Mouse (Mus musculus): ENCODE measurements around the gene Etv3. TPM values are rescaled to one million over a fixed set of nuclear protein-coding genes. Genes with fewer than 3 reads are reported as not detected.

Gene Etv3
- polyA plus RNA-seq, 1 experiment from 2014 or later: 12.5 TPM

- no peak for ATAC-seq
- no peaks in the 10 kb centered on the region for H3K9me3 ChIP-seq (ENCODE audit: control insufficient read depth, low read length)
- 44% methylated on average over 8 of the region's 8 CpGs for whole genome bisulfite sequencing
- no peaks in the 10 kb centered on the region for H3K4me1 ChIP-seq (ENCODE audit: control insufficient read depth, insufficient read depth, low read length)
- H3K27ac ChIP-seq (ENCODE audit: low read length): no peak overlapping the region
- no peak overlapping the region for H3K9ac ChIP-seq (ENCODE audit: low read depth, low read length)
- no peak overlapping the region for H3K4me2 ChIP-seq (ENCODE audit: low read depth, low read length)
- no peaks in the 10 kb centered on the region for H3K27me3 ChIP-seq (replicated peaks; ENCODE audit: control insufficient read depth, insufficient read depth, low read length)
- H3K36me3 ChIP-seq (ENCODE audit: control insufficient read depth, insufficient read depth, low read length): no peaks in the 10 kb centered on the region
- H3K4me3 ChIP-seq (ENCODE audit: low read length): no peak overlapping the region
Observed at GRCm38 (mm10) chr3:87501151-87501550, 24.1 kb upstream of the Etv3 start.

- H3K27ac ChIP-seq (ENCODE audit: low read length): no peak overlapping the region
- WGBS: 87% methylated on average over 6 of the region's 6 CpGs
- no peak overlapping the region for H3K9ac ChIP-seq (ENCODE audit: low read depth, low read length)
- H3K9me3 ChIP-seq (ENCODE audit: control insufficient read depth, low read length): no peaks in the 10 kb centered on the region
- no peaks in the 10 kb centered on the region for H3K27me3 ChIP-seq (replicated peaks; ENCODE audit: control insufficient read depth, insufficient read depth, low read length)
- no peak overlapping the region for H3K4me2 ChIP-seq (ENCODE audit: low read depth, low read length)
- no peaks in the 10 kb centered on the region for H3K36me3 ChIP-seq (ENCODE audit: control insufficient read depth, insufficient read depth, low read length)
- H3K4me1 ChIP-seq (ENCODE audit: control insufficient read depth, insufficient read depth, low read length): no peaks in the 10 kb centered on the region
- no peak overlapping the region for H3K4me3 ChIP-seq (ENCODE audit: low read length)
- ATAC-seq: no peak
Observed at GRCm38 (mm10) chr3:87502771-87503170, 22.4 kb upstream of the Etv3 start.

GRCm38 (mm10) chr3:87504330-87504729 lies 20.9 kb upstream of the Etv3 start:
- no peak for ATAC-seq
- WGBS: 26% methylated on average over 7 of the region's 7 CpGs

GRCm38 (mm10) chr3:87504749-87505425 lies 20.3 kb upstream of the Etv3 start:
- H3K4me1 ChIP-seq (ENCODE audit: control insufficient read depth, insufficient read depth, low read length): peaks cover 16% of the 10 kb centered on the region
- no peaks in the 10 kb centered on the region for H3K27me3 ChIP-seq (replicated peaks; ENCODE audit: control insufficient read depth, insufficient read depth, low read length)
- no peak for ATAC-seq
- H3K9ac ChIP-seq (ENCODE audit: low read depth, low read length): no peak overlapping the region
- no peaks in the 10 kb centered on the region for H3K36me3 ChIP-seq (ENCODE audit: control insufficient read depth, insufficient read depth, low read length)
- H3K4me2 ChIP-seq (ENCODE audit: low read depth, low read length): no peak overlapping the region
- no peaks in the 10 kb centered on the region for H3K9me3 ChIP-seq (ENCODE audit: control insufficient read depth, low read length)
- 53% methylated on average over 4 of the region's 4 CpGs for WGBS
- H3K4me3 ChIP-seq (ENCODE audit: low read length): no peak overlapping the region
- H3K27ac ChIP-seq (ENCODE audit: low read length): no peak overlapping the region

More at GRCm38 (mm10) chr3:87504330-87504729, 20.9 kb upstream of the Etv3 start:
- H3K4me1 ChIP-seq (ENCODE audit: control insufficient read depth, insufficient read depth, low read length): peaks cover 10% of the 10 kb centered on the region
- no peak overlapping the region for H3K27ac ChIP-seq (ENCODE audit: low read length)
- no peaks in the 10 kb centered on the region for H3K9me3 ChIP-seq (ENCODE audit: control insufficient read depth, low read length)
- no peaks in the 10 kb centered on the region for H3K36me3 ChIP-seq (ENCODE audit: control insufficient read depth, insufficient read depth, low read length)
- H3K4me3 ChIP-seq (ENCODE audit: low read length): no peak overlapping the region
- no peak overlapping the region for H3K9ac ChIP-seq (ENCODE audit: low read depth, low read length)
- H3K4me2 ChIP-seq (ENCODE audit: low read depth, low read length): no peak overlapping the region
- no peaks in the 10 kb centered on the region for H3K27me3 ChIP-seq (replicated peaks; ENCODE audit: control insufficient read depth, insufficient read depth, low read length)

GRCm38 (mm10) chr3:87506456-87507416 lies 18.5 kb upstream of the Etv3 start:
- Histone ChIP-seq H3K4me3 (ENCODE audit: low read length) (no peak overlapping the region), H3K4me2 (ENCODE audit: low read depth, low read length) (no peak overlapping the region), H3K27ac (ENCODE audit: low read length) (no peak overlapping the region), H3K4me1 (ENCODE audit: control insufficient read depth, insufficient read depth, low read length) (peaks cover 19% of the 10 kb centered on the region), H3K27me3 (replicated peaks; ENCODE audit: control insufficient read depth, insufficient read depth, low read length) (no peaks in the 10 kb centered on the region), H3K36me3 (ENCODE audit: control insufficient read depth, insufficient read depth, low read length) (no peaks in the 10 kb centered on the region), H3K9ac (ENCODE audit: low read depth, low read length) (no peak overlapping the region), H3K9me3 (ENCODE audit: control insufficient read depth, low read length) (no peaks in the 10 kb centered on the region)
- whole genome bisulfite sequencing: 75% methylated on average over 12 of the region's 12 CpGs
- no peak for ATAC-seq

GRCm38 (mm10) chr3:87508205-87508901 lies 16.9 kb upstream of the Etv3 start:
- peak; percentile 72 for ATAC-seq
- Histone ChIP-seq H3K9ac (ENCODE audit: low read depth, low read length) (peak overlapping the region; percentile 36; the same call in 1 of the 2 replicates), H3K4me2 (ENCODE audit: low read depth, low read length) (no peak overlapping the region), H3K9me3 (ENCODE audit: control insufficient read depth, low read length) (no peaks in the 10 kb centered on the region), H3K27ac (ENCODE audit: low read length) (peak overlapping the region; percentile 36; the same call in 1 of the 2 replicates), H3K4me1 (ENCODE audit: control insufficient read depth, insufficient read depth, low read length) (peaks cover 31% of the 10 kb centered on the region), H3K36me3 (ENCODE audit: control insufficient read depth, insufficient read depth, low read length) (no peaks in the 10 kb centered on the region), H3K27me3 (replicated peaks; ENCODE audit: control insufficient read depth, insufficient read depth, low read length) (no peaks in the 10 kb centered on the region), H3K4me3 (ENCODE audit: low read length) (no peak overlapping the region)
- 26% methylated on average over 17 of the region's 17 CpGs for WGBS

- H3K4me3 ChIP-seq (ENCODE audit: low read length): no peak overlapping the region
- 0 out of 2 replicates have a peak overlapping the region, but pooled peaks have one; percentile 5 for H3K4me2 ChIP-seq (ENCODE audit: low read depth, low read length)
- peak overlapping the region; percentile 66 for H3K27ac ChIP-seq (ENCODE audit: low read length)
- no peaks in the 10 kb centered on the region for H3K9me3 ChIP-seq (ENCODE audit: control insufficient read depth, low read length)
- no peak overlapping the region for H3K9ac ChIP-seq (ENCODE audit: low read depth, low read length)
- 28% methylated on average over 4 of the region's 4 CpGs for WGBS
- peaks cover 31% of the 10 kb centered on the region for H3K4me1 ChIP-seq (ENCODE audit: control insufficient read depth, insufficient read depth, low read length)
- H3K27me3 ChIP-seq (replicated peaks; ENCODE audit: control insufficient read depth, insufficient read depth, low read length): no peaks in the 10 kb centered on the region
- no peaks in the 10 kb centered on the region for H3K36me3 ChIP-seq (ENCODE audit: control insufficient read depth, insufficient read depth, low read length)
- ATAC-seq: peak; percentile 73
Observed at GRCm38 (mm10) chr3:87509061-87509460, 16.1 kb upstream of the Etv3 start.

- H3K4me2 ChIP-seq (ENCODE audit: low read depth, low read length): no peak overlapping the region
- H3K4me3 ChIP-seq (ENCODE audit: low read length): no peak overlapping the region
- H3K27me3 ChIP-seq (replicated peaks; ENCODE audit: control insufficient read depth, insufficient read depth, low read length): no peaks in the 10 kb centered on the region
- H3K36me3 ChIP-seq (ENCODE audit: control insufficient read depth, insufficient read depth, low read length): no peaks in the 10 kb centered on the region
- H3K9me3 ChIP-seq (ENCODE audit: control insufficient read depth, low read length): no peaks in the 10 kb centered on the region
- H3K27ac ChIP-seq (ENCODE audit: low read length): no peak overlapping the region
- H3K9ac ChIP-seq (ENCODE audit: low read depth, low read length): no peak overlapping the region
- peaks cover 40% of the 10 kb centered on the region for H3K4me1 ChIP-seq (ENCODE audit: control insufficient read depth, insufficient read depth, low read length)
- ATAC-seq: no peak
- WGBS: 89% methylated on average over 9 of the region's 9 CpGs
Observed at GRCm38 (mm10) chr3:87510832-87511231, 14.4 kb upstream of the Etv3 start.

Measured in intestine, embryonic 16.5 days (tissue).